Mouse (Mus musculus) E14TG2a.4 (cell line): ENCODE results near the gene Hoxa10.

Experiments used
- CTCF ChIP-seq: conservative IDR thresholded peaks from 2 replicates; pipeline ENCODE4 v1.5.1; 2014; ENCODE audit warnings: low read length
- NANOG ChIP-seq: IDR thresholded peaks from 2 replicates; pipeline ENCODE4 v1.6.1; 2014; ENCODE audit warnings: borderline replicate concordance, low read length, mixed read lengths

GRCm38 (mm10) chr6:52283896-52284295 is 43.2 kb upstream of the Hoxa10 start:
- TF ChIP-seq NANOG (no peak), CTCF (no peak)
